Mouse (Mus musculus) neural tube, embryonic 14.5 days (tissue): Measurements from ENCODE around the gene Mc1r. TPM values are rescaled to one million over a fixed set of nuclear protein-coding genes. Genes with fewer than 3 reads are reported as not detected.
"Not testable (repeated sequence)": the region's sequence is repeated elsewhere in the genome, so short reads cannot be mapped to it uniquely, and the experiment has no call there.

Experiments used
- ATAC-seq: fragments of 200-750 bp; cut with Nextera tagmentation; 2 replicates; pipeline ENCODE4 v1.8.0; 2017; ENCODE audit warnings: low read depth, mild to moderate bottlenecking, moderate TSS enrichment, moderate library complexity
- H3K27ac ChIP-seq: fragments of 300-500 bp; sonication (generic); 2 replicates; pipeline ENCODE4 v1.5.1; 2014; ENCODE audit warnings: low read depth, mild to moderate bottlenecking, control low read depth, low read length, moderate library complexity, mixed read lengths
- H3K27me3 ChIP-seq: fragments of 300-500 bp; sonication (generic); 2 replicates; pipeline ENCODE4 v1.6.1; 2014; ENCODE audit warnings: low read length; ENCODE audit not compliant: control insufficient read depth, insufficient read depth
- H3K36me3 ChIP-seq: fragments of 300-500 bp; sonication (generic); 2 replicates; pipeline ENCODE4 v1.6.1; 2014; ENCODE audit warnings: low read length, mixed read lengths; ENCODE audit not compliant: control insufficient read depth, insufficient read depth
- H3K4me1 ChIP-seq: fragments of 300-500 bp; sonication (generic); 2 replicates; pipeline ENCODE4 v1.6.1; 2014; ENCODE audit warnings: low read length; ENCODE audit not compliant: control insufficient read depth, insufficient read depth
- H3K4me2 ChIP-seq: fragments of 300-500 bp; sonication (generic); 2 replicates; pipeline ENCODE4 v1.6.1; 2014; ENCODE audit warnings: mild to moderate bottlenecking, low read depth, low read length, control low read depth
- H3K4me3 ChIP-seq: fragments of 300-500 bp; sonication (generic); 2 replicates; pipeline ENCODE4 v1.5.1; 2014; ENCODE audit warnings: low read depth, low read length, control low read depth, mixed read lengths
- H3K9ac ChIP-seq: fragments of 300-500 bp; sonication (generic); replicated peaks from 2 replicates; pipeline ENCODE4 v1.6.1; 2014; ENCODE audit warnings: low read depth, mild to moderate bottlenecking, control low read depth, low read length, mixed read lengths
- H3K9me3 ChIP-seq: fragments of 300-500 bp; sonication (generic); 2 replicates; pipeline ENCODE4 v1.6.1; 2016; ENCODE audit warnings: low read length; ENCODE audit not compliant: control insufficient read depth
- WGBS: fragments of 180-500 bp; shearing (Covaris S2); extraction: QIAGEN DNeasy Blood & Tissue Kit; methylation state at CpG from one replicate; pipeline ENCODE4 v1.1.7; 2014; 5-methylcytosine and 5-hydroxymethylcytosine counted together
- polyA plus RNA-seq: library from polyadenylated mRNA; unstranded; fragments of >200 nt; fragmentation: Nextera tagmentation; extraction: Ambion mirVana; gene quantifications from 2 replicates; pipeline ENCODE4 v1.2.1, GENCODE M21; 2014

Mc1r gene
- polyA plus RNA-seq, 1 experiment from 2014 or later: 0.33 TPM

GRCm38 (mm10) chr8:123451747-123452146, 44.8 kb downstream of the Mc1r start:
- not testable (repeated sequence) for H3K9ac ChIP-seq, H3K4me2 ChIP-seq, ATAC-seq, H3K9me3 ChIP-seq, H3K4me1 ChIP-seq, H3K27ac ChIP-seq, H3K27me3 ChIP-seq, H3K4me3 ChIP-seq
- H3K36me3 ChIP-seq: peaks cover 52% of the 10 kb centered on the region
- 97% methylated on average over 12 of the region's 12 CpGs for WGBS

- Histone ChIP-seq H3K4me1 (no peaks in the 10 kb centered on the region), H3K27ac (no peak overlapping the region), H3K4me2 (no peak overlapping the region), H3K9me3 (no peaks in the 10 kb centered on the region), H3K27me3 (no peaks in the 10 kb centered on the region), H3K36me3 (peaks cover 52% of the 10 kb centered on the region), H3K9ac (no peak overlapping the region), H3K4me3 (no peak overlapping the region)
- 91% methylated on average over 4 of the region's 4 CpGs for WGBS
- ATAC-seq: no peak
These were observed 45.2 kb downstream of the Mc1r start for GRCm38 (mm10) chr8:123452149-123452548.

- ATAC-seq: no peak
- Histone ChIP-seq H3K4me1 (no peaks in the 10 kb centered on the region), H3K4me3 (no peak overlapping the region), H3K27ac (no peak overlapping the region), H3K4me2 (no peak overlapping the region), H3K9ac (no peak overlapping the region), H3K27me3 (no peaks in the 10 kb centered on the region), H3K9me3 (no peaks in the 10 kb centered on the region), H3K36me3 (peaks cover 61% of the 10 kb centered on the region)
- 85% methylated on average over 7 of the region's 7 CpGs for WGBS
These were observed 46.4 kb downstream of the Mc1r start for GRCm38 (mm10) chr8:123453291-123453690.

- ATAC-seq: no peak
- Histone ChIP-seq H3K9ac (no peak overlapping the region), H3K4me3 (no peak overlapping the region), H3K27me3 (no peaks in the 10 kb centered on the region), H3K4me1 (no peaks in the 10 kb centered on the region), H3K9me3 (no peaks in the 10 kb centered on the region), H3K36me3 (peaks cover 66% of the 10 kb centered on the region), H3K27ac (no peak overlapping the region), H3K4me2 (no peak overlapping the region)
- 78% methylated on average over 5 of the region's 5 CpGs for WGBS
These were observed 47.0 kb downstream of the Mc1r start for GRCm38 (mm10) chr8:123453951-123454350.

- H3K4me3 ChIP-seq: no peak overlapping the region
- H3K4me1 ChIP-seq: no peaks in the 10 kb centered on the region
- ATAC-seq: no peak
- peaks cover 68% of the 10 kb centered on the region for H3K36me3 ChIP-seq
- H3K4me2 ChIP-seq: no peak overlapping the region
- no peaks in the 10 kb centered on the region for H3K27me3 ChIP-seq
- H3K9me3 ChIP-seq: no peaks in the 10 kb centered on the region
- WGBS: 96% methylated on average over 6 of the region's 6 CpGs
- H3K9ac ChIP-seq: no peak overlapping the region
- H3K27ac ChIP-seq: no peak overlapping the region
These were observed 47.7 kb downstream of the Mc1r start for GRCm38 (mm10) chr8:123454559-123454958.

Other genes with a start within 250 kb of the Mc1r start
- 0.80 and 1.9 TPM in 2 replicates for gene Sult5a1, start 248.8 kb upstream of the Mc1r start, polyA plus RNA-seq
- not detected in 2 replicates for gene Dpep1, start 220.9 kb upstream of the Mc1r start, polyA plus RNA-seq
- gene Chmp1a, start 194.3 kb upstream of the Mc1r start, polyA plus RNA-seq: 123 and 147 TPM in 2 replicates
- 6.0 and 6.5 TPM in 2 replicates for gene Spata33, start 194.3 kb upstream of the Mc1r start, polyA plus RNA-seq
- 43.6 and 45.2 TPM in 2 replicates for gene Cdk10, start 182.3 kb upstream of the Mc1r start, polyA plus RNA-seq
- 7.0 and 7.3 TPM in 2 replicates for gene Spata2l, start 170.9 kb upstream of the Mc1r start, polyA plus RNA-seq
- 17.1 and 18.6 TPM in 2 replicates for gene Zfp276, start 152.9 kb upstream of the Mc1r start, polyA plus RNA-seq
- 63.7 and 65.8 TPM in 2 replicates for gene Vps9d1, start 152.8 kb upstream of the Mc1r start, polyA plus RNA-seq
- gene Fanca, start 88.5 kb upstream of the Mc1r start, polyA plus RNA-seq: 6.6 and 8.1 TPM in 2 replicates
- gene Spire2, start 74.4 kb upstream of the Mc1r start, polyA plus RNA-seq: 34.9 and 36.9 TPM in 2 replicates
- 379 and 405 TPM in 2 replicates for gene Tcf25, start 33.4 kb upstream of the Mc1r start, polyA plus RNA-seq
- 1,600 and 1,632 TPM in 2 replicates for gene Tubb3, start 4.3 kb downstream of the Mc1r start, polyA plus RNA-seq
- 47.4 and 52.8 TPM in 2 replicates for gene Def8, start 16.4 kb downstream of the Mc1r start, polyA plus RNA-seq
- gene Afg3l1, start 70.8 kb downstream of the Mc1r start, polyA plus RNA-seq: 35.2 and 40.6 TPM in 2 replicates
- 88.7 and 103 TPM in 2 replicates for gene Dbndd1, start 108.4 kb downstream of the Mc1r start, polyA plus RNA-seq
- gene Gas8, start 111.7 kb downstream of the Mc1r start, polyA plus RNA-seq: 36.5 and 42.5 TPM in 2 replicates
- 13.9 and 18.9 TPM in 2 replicates for gene Rhou, start 246.8 kb downstream of the Mc1r start, polyA plus RNA-seq